Mouse (Mus musculus): ENCODE measurements around the gene Ranbp1.
"Not testable (repeated sequence)": the region's sequence is repeated elsewhere in the genome, so short reads cannot be mapped to it uniquely, and the experiment has no call there.

The Ranbp1 gene

DNA sequence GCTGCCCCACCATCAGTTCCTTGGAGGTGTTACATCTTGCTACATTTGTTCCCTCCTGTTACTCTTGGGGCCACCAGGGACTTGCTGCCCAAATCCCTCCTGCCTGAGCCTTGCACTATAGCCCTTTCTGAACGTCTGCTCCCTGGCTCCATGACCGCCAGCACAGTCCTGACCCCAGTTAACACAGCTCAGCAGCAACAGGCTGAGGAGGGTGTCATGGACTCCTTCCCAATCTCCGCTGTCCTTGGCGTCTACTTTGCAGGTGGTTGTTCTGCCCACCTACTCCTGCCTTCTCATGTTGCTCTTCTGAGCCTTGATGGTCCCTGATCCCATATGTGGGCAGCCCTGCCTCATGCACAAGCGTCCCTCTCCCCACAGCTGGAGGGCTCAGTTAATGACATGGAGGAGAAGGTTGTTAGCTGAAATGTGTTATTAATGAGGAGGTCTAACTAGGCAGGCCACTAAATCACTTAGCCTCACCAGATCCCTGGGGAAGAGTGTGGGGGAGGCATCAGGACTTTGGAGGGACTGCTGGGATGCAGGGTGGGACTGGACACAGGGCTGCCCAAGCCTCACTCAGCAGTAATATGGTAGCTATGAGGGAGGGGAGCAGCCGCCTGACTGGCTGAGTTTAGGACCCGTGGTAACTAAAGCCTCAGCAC is 45.0 kb downstream of the Ranbp1 start:
- no peak for DNase-seq (ENCODE audit: low spot score in 2 of 2)

DNA sequence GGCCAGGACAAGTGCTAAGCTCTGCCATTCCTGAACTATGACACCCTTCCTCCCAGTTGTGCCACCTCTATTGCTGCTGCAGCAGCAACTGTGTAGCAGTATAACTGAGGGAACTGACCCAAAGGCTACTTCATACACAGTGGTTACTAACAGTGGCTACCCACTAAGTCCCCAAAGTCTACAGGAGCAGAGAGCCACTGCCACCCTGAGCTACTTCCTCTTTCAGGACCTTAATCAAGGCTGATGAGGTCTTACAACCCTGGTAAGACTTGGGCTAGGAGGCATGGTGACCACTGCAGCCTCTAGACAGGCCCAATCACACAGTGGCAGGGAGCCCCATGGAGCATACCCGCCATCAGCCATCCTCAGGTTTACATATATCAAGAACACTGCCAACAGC is 46.5 kb downstream of the Ranbp1 start:
- no peak for DNase-seq (ENCODE audit: low spot score in 2 of 2)

DNA sequence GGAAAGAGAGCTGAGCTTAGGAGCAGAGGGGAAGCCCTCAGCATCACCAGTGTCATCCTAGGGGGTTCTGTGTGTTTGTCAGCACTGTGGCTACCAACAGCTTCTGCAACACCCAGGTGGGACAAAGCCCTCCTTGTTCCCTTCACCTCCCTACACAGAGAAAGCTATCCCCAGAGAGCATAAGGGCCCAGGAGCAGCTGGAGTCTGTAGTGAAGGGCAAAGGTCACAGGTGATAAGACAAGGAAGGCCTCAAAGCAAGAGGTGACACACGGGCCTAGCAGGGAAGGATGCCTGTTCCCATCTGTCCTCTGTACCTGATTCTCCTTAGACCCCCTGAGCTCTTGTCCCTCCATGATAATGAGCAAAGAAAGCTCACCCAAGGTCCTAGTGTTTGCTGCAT is 46.9 kb downstream of the Ranbp1 start:
- no peak for DNase-seq (ENCODE audit: low spot score in 2 of 2)

DNA sequence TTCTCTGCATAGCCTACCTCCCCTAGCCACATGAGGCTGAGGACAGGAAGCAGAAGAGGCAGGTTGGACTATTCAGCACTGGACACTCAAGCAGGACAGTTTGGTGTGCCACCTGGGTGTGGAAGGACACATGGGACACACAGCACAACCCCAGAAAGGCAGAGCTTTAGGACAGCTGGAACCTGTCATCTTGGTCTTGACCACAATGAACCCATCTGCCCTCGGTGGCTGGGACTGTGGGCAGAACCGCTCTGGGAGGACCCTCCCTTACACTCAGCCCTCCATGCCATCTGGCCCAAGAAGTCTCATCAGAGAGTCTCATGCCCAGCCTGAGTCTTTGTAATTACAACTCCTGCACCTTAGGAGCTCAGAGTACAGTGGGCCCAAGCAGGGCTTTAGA is 48.5 kb downstream of the Ranbp1 start:
- DNase-seq (ENCODE audit: low spot score in 2 of 2): no peak

DNA sequence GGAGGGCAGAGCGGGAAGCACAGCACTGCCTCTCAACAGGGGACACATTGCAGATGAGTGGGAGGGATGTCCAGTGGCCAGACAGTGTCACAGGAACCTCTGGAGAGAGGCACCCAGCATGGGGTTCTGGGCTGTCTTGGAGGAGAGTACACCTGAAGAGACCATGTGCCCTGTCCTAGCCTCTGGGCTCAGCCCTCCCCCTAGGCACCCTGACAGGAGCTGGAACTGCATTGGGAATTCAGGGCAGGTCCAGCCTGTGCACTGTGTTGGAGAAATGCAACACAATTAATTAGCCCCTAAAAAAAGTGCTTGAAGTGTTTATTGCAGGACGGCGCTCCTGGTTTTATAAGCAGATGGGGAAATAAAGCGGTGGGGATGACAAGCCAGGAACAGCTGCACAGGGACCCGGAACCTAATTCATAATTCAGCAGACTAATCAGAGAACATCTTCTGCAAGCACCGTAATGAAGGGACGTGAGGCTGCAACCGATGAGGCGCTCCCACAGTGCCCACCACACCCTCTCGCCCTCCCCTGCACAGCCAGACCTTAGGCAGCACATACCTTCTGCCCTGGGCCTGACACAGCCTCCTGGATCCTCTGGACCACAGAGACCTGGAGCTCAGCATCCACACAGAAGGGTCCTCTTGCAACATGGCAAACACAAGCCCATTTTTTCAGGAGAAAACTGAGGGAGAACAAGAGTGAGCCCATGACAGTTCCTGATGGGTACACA is 50.0 kb downstream of the Ranbp1 start:
- no peak for DNase-seq (ENCODE audit: low spot score in 2 of 2)

DNA sequence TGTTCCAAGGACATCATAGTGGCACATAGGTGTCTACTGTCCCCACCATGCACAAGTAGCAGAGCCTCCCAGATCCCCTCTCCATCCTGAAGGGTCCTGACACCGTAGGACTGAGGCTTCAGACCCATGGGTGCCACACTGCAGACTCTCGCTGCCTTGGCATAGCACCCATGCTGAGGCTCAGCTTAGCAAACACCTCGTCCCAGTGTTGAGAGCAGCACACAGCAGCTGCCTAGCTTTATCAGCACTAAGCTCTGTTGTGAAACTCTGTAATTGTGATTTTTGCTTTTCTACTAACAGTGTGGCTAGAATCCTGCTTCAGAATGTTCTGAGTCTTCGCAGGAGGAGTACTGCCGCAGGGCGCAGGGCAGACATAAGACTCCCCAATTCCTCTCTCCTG is 50.7 kb downstream of the Ranbp1 start:
- DNase-seq (ENCODE audit: low spot score in 2 of 2): no peak

DNA sequence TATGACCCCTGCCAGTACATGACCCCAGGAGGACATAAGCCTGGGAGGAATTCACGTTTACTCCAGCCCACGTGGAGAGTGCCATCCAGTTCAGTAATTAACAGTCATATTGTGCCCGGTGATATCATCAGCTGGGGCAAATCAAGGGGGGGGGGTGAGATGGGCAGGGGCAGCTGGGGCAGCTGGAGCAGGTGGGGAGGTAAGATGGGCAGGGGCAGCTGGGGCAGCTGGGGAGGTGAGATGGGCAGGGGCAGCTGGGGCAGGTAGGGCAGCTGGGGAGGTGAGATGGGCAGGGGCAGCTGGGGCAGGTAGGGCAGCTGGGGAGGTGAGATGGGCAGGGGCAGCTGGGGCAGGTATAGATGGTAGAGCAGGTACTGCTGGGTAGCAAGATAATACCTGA is 53.0 kb downstream of the Ranbp1 start:
- DNase-seq (ENCODE audit: low spot score in 2 of 2): not testable (repeated sequence)

DNA sequence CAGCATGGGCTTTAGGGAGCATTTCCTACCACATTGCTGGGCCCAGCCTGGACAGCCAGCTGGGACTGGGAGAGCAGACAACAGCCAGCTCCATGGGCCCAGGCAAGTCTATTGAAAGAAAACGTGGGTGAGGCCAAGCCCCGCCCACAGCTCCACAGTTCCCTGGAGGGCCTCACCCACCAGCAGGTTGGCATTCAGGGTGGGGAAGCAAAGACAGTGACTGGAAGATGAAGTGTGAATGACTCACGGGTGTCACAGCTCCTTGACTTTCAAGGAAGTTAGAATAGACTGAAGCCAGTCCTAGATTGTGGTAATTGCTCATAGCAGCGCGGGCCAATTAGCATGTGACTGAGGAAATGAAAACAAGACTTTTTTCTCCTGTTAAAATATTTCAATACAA is 53.5 kb downstream of the Ranbp1 start:
- peak; percentile 81 to 86 for DNase-seq (ENCODE audit: low spot score in 2 of 2)

DNA sequence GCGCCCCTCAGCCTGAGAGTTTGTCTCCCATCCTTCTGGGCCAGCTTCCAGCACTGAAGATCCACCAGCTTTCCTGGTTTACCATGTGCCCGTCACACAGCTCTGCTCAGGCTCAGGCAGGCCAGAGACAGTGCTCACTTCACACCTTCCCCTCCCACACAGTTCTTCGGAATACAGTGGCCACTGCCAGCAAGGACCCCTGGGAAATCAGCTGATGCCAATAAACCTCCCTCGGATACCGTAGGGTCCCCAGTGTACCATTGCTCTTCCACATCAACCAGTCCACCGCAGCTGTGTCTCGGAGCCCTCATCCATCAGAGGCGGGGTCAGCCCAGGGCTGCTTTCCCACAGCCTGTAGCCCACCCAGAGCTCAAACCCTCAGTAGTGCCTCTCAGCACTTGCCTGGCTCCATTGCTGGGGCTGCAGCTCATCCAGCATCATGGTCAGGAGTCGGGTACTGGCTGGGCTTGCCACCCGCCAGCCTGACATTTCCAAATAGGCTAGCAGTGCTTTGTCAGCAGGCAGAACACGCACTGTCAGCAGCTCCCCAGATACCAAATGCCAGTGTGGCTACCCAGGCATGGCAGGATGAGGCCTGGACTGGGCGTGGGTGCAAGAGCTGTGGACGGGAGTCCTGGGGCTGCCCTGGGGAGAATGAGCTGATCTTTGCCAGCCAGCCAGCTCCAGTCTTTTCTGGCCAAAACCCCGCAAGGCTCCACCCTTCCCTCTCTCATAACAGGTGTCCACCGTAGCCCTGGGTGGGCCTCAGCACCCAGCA is 54.1 kb downstream of the Ranbp1 start:
- DNase-seq (ENCODE audit: low spot score in 2 of 2): no peak

DNA sequence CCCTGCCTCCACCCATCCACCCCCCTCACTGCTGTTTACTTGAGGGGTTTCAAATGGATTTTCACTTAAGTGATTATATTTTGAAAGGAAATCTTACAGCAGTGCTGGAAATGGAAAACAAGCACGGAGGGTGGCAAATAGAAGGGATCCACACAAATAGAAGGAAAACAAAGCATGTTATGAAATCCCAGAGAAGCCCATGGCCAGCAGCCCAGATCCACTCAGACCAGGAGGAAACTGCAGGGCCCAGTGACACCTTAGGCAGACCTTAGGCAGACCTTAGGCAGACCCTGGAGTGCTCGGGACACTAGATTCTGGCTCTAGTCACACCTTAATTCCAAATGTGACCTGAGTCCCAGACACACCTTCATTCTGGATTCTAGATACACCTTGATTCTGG is 57.5 kb downstream of the Ranbp1 start:
- DNase-seq (ENCODE audit: low spot score in 2 of 2): no peak
